Comparison of ENCODE assay signal across 8 mouse cellular contexts in the genomic region with DNA sequence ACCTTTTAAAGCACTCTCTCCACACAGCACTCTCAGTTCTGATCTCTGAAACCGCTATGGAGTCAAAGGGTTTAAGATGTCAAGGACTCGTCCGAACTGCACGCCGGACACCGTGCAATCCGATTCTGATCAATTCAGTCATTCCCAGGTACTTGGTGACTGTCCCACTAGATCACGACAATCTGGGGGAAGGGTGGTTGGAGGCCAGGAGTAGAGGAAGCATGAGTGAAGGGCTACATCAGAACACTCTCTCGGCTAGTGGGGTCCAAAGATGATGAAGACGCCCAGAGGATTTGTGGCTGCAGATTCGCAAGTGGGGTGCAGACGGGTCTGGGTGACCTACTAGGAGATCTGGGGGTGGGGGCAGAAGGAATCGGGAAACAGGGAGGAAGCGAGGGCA. TPM values are rescaled to one million over a fixed set of nuclear protein-coding genes. Genes with fewer than 3 reads are reported as not detected.
DNase-seq lines count a peak whose midpoint lies in the region; ATAC-seq and TF ChIP-seq lines count a peak whose summit lies in the region.

No protein-coding gene starts in this region.

- H3K9ac ChIP-seq in heart, embryonic 14.5 days (ENCODE audit: low read length), result peak overlapping the region; percentile 82
- peak overlapping the region; percentile 54; the same call in 1 of the 2 replicates for H3K9ac ChIP-seq in liver, embryonic 16.5 days (ENCODE audit: low read depth, low read length)

- H3K9me3 ChIP-seq in heart, embryonic 14.5 days (ENCODE audit: control insufficient read depth, low read length), result no peaks in the 10 kb centered on the region
- H3K9me3 ChIP-seq in liver, embryonic 16.5 days (replicated peaks; ENCODE audit: control insufficient read depth, low read length), result no peaks in the 10 kb centered on the region

- ATAC-seq in heart, embryonic 14.5 days (ENCODE audit: insufficient number of reproducible peaks, insufficient read depth, low FRiP score, low read depth), result no peak
- ATAC-seq in liver, embryonic 16.5 days (ENCODE audit: low read depth), result no peak

- H3K36me3 ChIP-seq in heart, embryonic 14.5 days (ENCODE audit: control insufficient read depth, insufficient read depth, low read length), result no peaks in the 10 kb centered on the region
- no peaks in the 10 kb centered on the region for H3K36me3 ChIP-seq in liver, embryonic 16.5 days (ENCODE audit: control insufficient read depth, insufficient read depth)

- TF ChIP-seq POLR2A in brain, embryonic 14.5 days (IDR thresholded peaks at IDR 0.05; ENCODE audit: borderline replicate concordance, extremely low read depth, insufficient read depth, insufficient read length, poor library complexity, severe bottlenecking), result no peak

- H3K27me3 ChIP-seq in heart, embryonic 14.5 days (ENCODE audit: control insufficient read depth, insufficient read depth, low read length), result no peaks in the 10 kb centered on the region
- H3K27me3 ChIP-seq in liver, embryonic 16.5 days (ENCODE audit: control insufficient read depth, insufficient read depth, low read depth, low read length), result peaks cover 44% of the 10 kb centered on the region

- peak overlapping the region; percentile 96 for H3K4me3 ChIP-seq in layer of hippocampus, adult 2 months
- peak overlapping the region; percentile 65 to 76 for H3K4me3 ChIP-seq in heart, embryonic 14.5 days (ENCODE audit: control insufficient read depth in 1 of 2, insufficient read depth in 1 of 2, low read depth in 1 of 2, low read length in 2 of 2)
- H3K4me3 ChIP-seq in liver, embryonic 16.5 days (ENCODE audit: low read depth, low read length), result peak overlapping the region; percentile 58

- WGBS in heart, embryonic 14.5 days, result 11% methylated on average over 14 of the region's 14 CpGs
- WGBS in liver, embryonic 16.5 days (ENCODE audit: insufficient replicate concordance), result 5% methylated on average over 14 of the region's 14 CpGs

- H3K27ac ChIP-seq in layer of hippocampus, adult 2 months, result peak overlapping the region; percentile 99
- peak overlapping the region; percentile 13 to 95; a peak in 1 of 4 replicates for H3K27ac ChIP-seq in heart, embryonic 14.5 days (replicated peaks in 1 of 2; ENCODE audit: control insufficient read depth in 1 of 2, insufficient read depth in 1 of 2, low read depth in 2 of 2, low read length in 2 of 2)
- H3K27ac ChIP-seq in liver, embryonic 16.5 days (ENCODE audit: low read length), result no peak overlapping the region

- peak overlapping the region; percentile 99 for H3K4me2 ChIP-seq in heart, embryonic 14.5 days (ENCODE audit: low read length)
- peak overlapping the region; percentile 79 for H3K4me2 ChIP-seq in liver, embryonic 16.5 days (ENCODE audit: low read depth, low read length)

- H3K4me1 ChIP-seq in heart, embryonic 14.5 days (ENCODE audit: control insufficient read depth in 2 of 2, insufficient read depth in 2 of 2, low read length in 2 of 2), result peaks cover 3 to 8% of the 10 kb centered on the region in 2 experiments; a peak in 1 of 4 replicates
- H3K4me1 ChIP-seq in liver, embryonic 16.5 days (ENCODE audit: control insufficient read depth, low read depth, low read length), result peaks cover 2% of the 10 kb centered on the region; the same call in 1 of the 2 replicates

- no peak for TF ChIP-seq CTCF in layer of hippocampus, adult 2 months (conservative IDR thresholded peaks at IDR 0.05)
- TF ChIP-seq CTCF in brain, embryonic 14.5 days (IDR thresholded peaks at IDR 0.05; ENCODE audit: borderline replicate concordance, extremely low read depth, insufficient read depth, insufficient read length), result no peak

- DNase-seq in layer of hippocampus, adult 2 months (ENCODE audit: low spot score in 2 of 2), result peak in 1 of 2 experiments; percentile 17
- DNase-seq in layer of hippocampus, adult 9-10 months (ENCODE audit: low spot score), result no peak
- DNase-seq in brain, embryonic 14.5 days (ENCODE audit: low read depth), result peak; percentile 26
- no peak for DNase-seq in urinary bladder, adult 2 months (ENCODE audit: low spot score)
- DNase-seq in kidney, postnatal 4 days, result no peak
- DNase-seq in spleen, adult 18-20 months, result no peak

RNA-seq across cellular contexts. Expression of a gene that starts 1.5 kb away (rescaled TPM):
- 100 to 1,000 TPM; 120 to 123 TPM for total RNA-seq in layer of hippocampus, adult 2 months (2021)
- 23.1 and 39.3 TPM in 2 replicates for polyA plus RNA-seq in brain, embryonic 14.5 days (2012; rRNA removed)
- 5.8 and 9.0 TPM in 2 replicates for polyA plus RNA-seq in heart, embryonic 14.5 days (2014; fragmentation: Nextera tagmentation; extraction: Ambion mirVana)
- 2.5 and 2.8 TPM in 2 replicates for polyA plus RNA-seq in liver, embryonic 16.5 days (2015; fragmentation: Nextera tagmentation; extraction: Ambion mirVana)
- polyA plus RNA-seq in urinary bladder, adult 2 months (2012; rRNA removed), result 19.3 and 22.3 TPM in 2 replicates
